Mouse (Mus musculus) ES-Bruce4 (cell line): ENCODE measurements around the gene Ifi27l2b.

Experiments
- CTCF ChIP-seq: IDR thresholded peaks from one replicate; pipeline ENCODE4 v1.8.1; 2011; ENCODE audit warnings: low read depth, low read length
- POLR2A ChIP-seq: IDR thresholded peaks from one replicate; pipeline ENCODE4 v1.8.1; 2011; ENCODE audit warnings: low read length; ENCODE audit not compliant: insufficient read depth

GRCm38 (mm10) chr12:103499261-103499660 lies 42.2 kb upstream of the Ifi27l2b start:
- TF ChIP-seq CTCF (no peak), POLR2A (no peak)
